Mouse (Mus musculus): ENCODE measurements around the gene Zfp988. TPM values are rescaled to one million over a fixed set of nuclear protein-coding genes. Genes with fewer than 3 reads are reported as not detected.
"Not testable (repeated sequence)": the region's sequence is repeated elsewhere in the genome, so short reads cannot be mapped to it uniquely, and the experiment has no call there.

The Zfp988 gene
- polyA plus RNA-seq, 1 experiment from 2014 or later, result 0.23 TPM

DNA sequence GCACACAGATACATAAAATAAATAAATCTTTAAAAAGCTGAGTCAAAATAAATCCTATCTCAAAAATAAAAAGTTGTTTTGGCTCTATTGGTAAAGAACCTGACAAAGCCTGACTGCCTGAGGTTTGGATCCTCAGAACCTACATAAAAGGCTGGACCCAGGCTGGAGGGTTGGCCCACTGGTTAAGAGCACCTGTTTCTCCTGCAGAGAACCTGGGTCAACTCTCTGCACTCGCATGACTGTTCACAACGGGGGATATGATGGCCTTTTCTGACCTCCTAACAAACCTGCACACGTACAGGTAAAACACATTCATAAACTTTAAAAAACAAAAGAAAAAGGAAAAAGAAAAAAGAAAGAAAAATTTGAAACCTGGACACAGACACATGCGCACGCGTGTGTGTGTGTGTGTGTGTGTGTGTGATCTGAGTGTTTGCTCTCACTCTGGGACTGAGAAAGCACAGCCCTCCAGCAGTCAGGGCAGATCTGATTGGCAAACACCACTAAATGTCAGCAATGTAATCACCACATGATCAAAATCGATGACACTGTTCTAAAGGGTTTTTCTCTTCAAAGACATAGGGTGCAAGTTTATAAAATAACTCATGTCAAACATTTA lies 34.2 kb downstream of the Zfp988 start:
- not testable (repeated sequence) for H3K27me3 ChIP-seq (ENCODE audit: control insufficient read depth, insufficient read depth, low read length); ATAC-seq (ENCODE audit: low read depth); H3K36me3 ChIP-seq (ENCODE audit: control insufficient read depth, insufficient read depth, low read length); H3K4me1 ChIP-seq (ENCODE audit: control insufficient read depth, insufficient read depth, low read length); H3K9ac ChIP-seq (replicated peaks; ENCODE audit: low read depth, low read length); H3K4me3 ChIP-seq (ENCODE audit: low read depth, low read length); H3K27ac ChIP-seq (ENCODE audit: low read depth, low read length); H3K4me2 ChIP-seq (ENCODE audit: low read depth, low read length)
- WGBS, result 73% methylated on average over 7 of the region's 7 CpGs
- H3K9me3 ChIP-seq (ENCODE audit: control insufficient read depth, low read length), result peaks cover 59% of the 10 kb centered on the region

DNA sequence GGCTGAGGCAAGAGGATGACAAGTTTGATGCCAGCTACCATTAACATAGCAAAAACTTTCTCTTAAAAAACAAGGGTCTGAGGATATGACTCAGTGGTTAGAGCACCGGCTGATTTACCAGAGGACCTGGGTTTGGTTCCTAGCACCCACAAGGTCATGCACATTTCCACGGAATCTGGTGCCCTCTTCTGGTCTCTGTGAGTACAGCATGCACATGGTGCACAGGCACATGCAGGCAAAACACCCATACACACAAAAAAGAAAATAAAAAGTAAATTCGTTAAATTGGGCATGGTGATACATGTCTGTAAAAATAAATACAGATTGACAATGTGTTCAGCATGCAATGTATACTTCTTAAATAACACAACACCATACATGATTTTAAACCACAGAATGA lies 34.8 kb downstream of the Zfp988 start:
- 64% methylated on average over 3 of the region's 3 CpGs for WGBS
- H3K9ac ChIP-seq (replicated peaks; ENCODE audit: low read depth, low read length); H3K4me3 ChIP-seq (ENCODE audit: low read depth, low read length); H3K36me3 ChIP-seq (ENCODE audit: control insufficient read depth, insufficient read depth, low read length); ATAC-seq (ENCODE audit: low read depth); H3K4me2 ChIP-seq (ENCODE audit: low read depth, low read length); H3K27ac ChIP-seq (ENCODE audit: low read depth, low read length); H3K27me3 ChIP-seq (ENCODE audit: control insufficient read depth, insufficient read depth, low read length); H3K4me1 ChIP-seq (ENCODE audit: control insufficient read depth, insufficient read depth, low read length): not testable (repeated sequence)
- peaks cover 55% of the 10 kb centered on the region for H3K9me3 ChIP-seq (ENCODE audit: control insufficient read depth, low read length)

GRCm38 (mm10) chr4:147340876-147341275 lies 35.4 kb downstream of the Zfp988 start:
- 88% methylated on average over 3 of the region's 3 CpGs for WGBS
- H3K9ac ChIP-seq (replicated peaks; ENCODE audit: low read depth, low read length); H3K4me2 ChIP-seq (ENCODE audit: low read depth, low read length); H3K4me3 ChIP-seq (ENCODE audit: low read depth, low read length); H3K4me1 ChIP-seq (ENCODE audit: control insufficient read depth, insufficient read depth, low read length); H3K27me3 ChIP-seq (ENCODE audit: control insufficient read depth, insufficient read depth, low read length); H3K36me3 ChIP-seq (ENCODE audit: control insufficient read depth, insufficient read depth, low read length); ATAC-seq (ENCODE audit: low read depth); H3K27ac ChIP-seq (ENCODE audit: low read depth, low read length): not testable (repeated sequence)
- peaks cover 49% of the 10 kb centered on the region for H3K9me3 ChIP-seq (ENCODE audit: control insufficient read depth, low read length)

- peaks cover 33% of the 10 kb centered on the region for H3K9me3 ChIP-seq (ENCODE audit: control insufficient read depth, low read length)
- H3K27me3 ChIP-seq (ENCODE audit: control insufficient read depth, insufficient read depth, low read length), result not testable (repeated sequence)
- WGBS, result 83% methylated on average over 6 of the region's 6 CpGs
Measured at GRCm38 (mm10) chr4:147343042-147343908, 37.8 kb downstream of the Zfp988 start.

DNA sequence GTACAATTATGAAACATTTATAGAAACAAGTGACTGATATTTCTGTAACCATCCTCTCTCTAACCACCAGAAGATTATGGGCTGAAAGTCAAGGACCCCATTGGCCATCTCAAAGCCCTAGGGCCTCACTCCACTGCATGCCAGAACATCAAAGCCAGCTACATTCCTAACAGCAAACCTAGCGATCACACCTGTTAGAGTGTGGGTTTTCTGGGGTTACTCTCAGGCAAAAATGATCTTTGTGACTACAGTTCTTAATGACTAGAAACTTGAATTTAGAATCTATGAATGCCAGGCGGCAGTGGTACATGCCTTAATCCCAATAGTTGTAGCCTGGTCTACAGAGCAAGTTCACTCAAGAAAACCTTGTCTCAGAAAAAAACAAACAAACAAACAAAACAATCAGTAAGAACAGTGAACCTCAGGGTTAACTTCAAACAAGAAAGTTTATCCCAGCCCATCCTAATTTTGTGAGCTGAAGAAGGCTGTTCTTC lies 39.6 kb downstream of the Zfp988 start:
- H3K9me3 ChIP-seq (ENCODE audit: control insufficient read depth, low read length), result peaks cover 37% of the 10 kb centered on the region
- WGBS, result 87% methylated on average over 2 of the region's 2 CpGs
- H3K27me3 ChIP-seq (ENCODE audit: control insufficient read depth, insufficient read depth, low read length); H3K4me3 ChIP-seq (ENCODE audit: low read depth, low read length); H3K4me1 ChIP-seq (ENCODE audit: control insufficient read depth, insufficient read depth, low read length); H3K36me3 ChIP-seq (ENCODE audit: control insufficient read depth, insufficient read depth, low read length); ATAC-seq (ENCODE audit: low read depth); H3K27ac ChIP-seq (ENCODE audit: low read depth, low read length); H3K9ac ChIP-seq (replicated peaks; ENCODE audit: low read depth, low read length); H3K4me2 ChIP-seq (ENCODE audit: low read depth, low read length): not testable (repeated sequence)

More at GRCm38 (mm10) chr4:147343042-147343908, 37.8 kb downstream of the Zfp988 start:
- not testable (repeated sequence) for H3K9ac ChIP-seq (replicated peaks; ENCODE audit: low read depth, low read length); H3K36me3 ChIP-seq (ENCODE audit: control insufficient read depth, insufficient read depth, low read length); H3K4me3 ChIP-seq (ENCODE audit: low read depth, low read length); H3K4me1 ChIP-seq (ENCODE audit: control insufficient read depth, insufficient read depth, low read length); H3K27ac ChIP-seq (ENCODE audit: low read depth, low read length); H3K4me2 ChIP-seq (ENCODE audit: low read depth, low read length)
- peak; percentile 77 for ATAC-seq (ENCODE audit: low read depth)

DNA sequence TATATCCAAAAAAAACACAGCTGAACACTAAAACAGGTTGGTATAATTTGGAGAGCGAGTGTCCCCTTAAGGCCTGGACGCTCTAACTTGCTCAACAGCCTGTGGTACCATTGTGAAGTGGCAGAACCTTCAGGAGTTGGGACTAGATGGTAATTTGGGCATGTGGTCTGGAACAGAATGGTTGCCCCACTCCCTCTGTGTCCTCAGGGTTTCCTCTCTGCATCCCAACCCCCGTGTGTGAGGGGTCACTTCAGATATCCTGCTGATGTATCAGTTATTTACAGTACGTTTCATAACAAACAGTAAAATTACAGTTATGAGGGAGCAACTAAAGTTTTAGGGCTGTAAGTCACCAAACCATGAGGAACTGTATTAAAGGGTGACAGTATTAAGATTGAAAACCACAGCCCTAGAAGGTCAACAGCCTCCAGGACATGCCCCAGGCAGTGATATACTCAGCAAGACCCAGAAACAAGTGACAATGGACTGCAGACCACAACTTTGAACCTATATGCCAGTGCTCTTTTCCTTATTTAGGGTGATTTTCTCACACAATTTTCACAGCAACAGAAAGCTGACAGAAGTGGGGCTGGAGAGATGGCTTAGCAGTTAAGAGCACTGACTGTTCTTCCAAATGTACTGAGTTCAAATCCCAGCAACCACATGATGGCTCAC lies 41.0 kb downstream of the Zfp988 start:
- 70% methylated on average over 4 of the region's 4 CpGs for WGBS

GRCm38 (mm10) chr4:147347300-147347699 lies 41.8 kb downstream of the Zfp988 start:
- H3K4me3 ChIP-seq (ENCODE audit: low read depth, low read length); H3K4me1 ChIP-seq (ENCODE audit: control insufficient read depth, insufficient read depth, low read length); H3K27ac ChIP-seq (ENCODE audit: low read depth, low read length); H3K36me3 ChIP-seq (ENCODE audit: control insufficient read depth, insufficient read depth, low read length); H3K4me2 ChIP-seq (ENCODE audit: low read depth, low read length); H3K9ac ChIP-seq (replicated peaks; ENCODE audit: low read depth, low read length); H3K27me3 ChIP-seq (ENCODE audit: control insufficient read depth, insufficient read depth, low read length); ATAC-seq (ENCODE audit: low read depth): not testable (repeated sequence)
- WGBS, result 61% methylated on average over 4 of the region's 4 CpGs
- peaks cover 36% of the 10 kb centered on the region for H3K9me3 ChIP-seq (ENCODE audit: control insufficient read depth, low read length)

More for the DNA sequence above, 41.0 kb downstream of the Zfp988 start:
- peaks cover 36% of the 10 kb centered on the region for H3K9me3 ChIP-seq (ENCODE audit: control insufficient read depth, low read length)
- H3K27ac ChIP-seq (ENCODE audit: low read depth, low read length); H3K4me2 ChIP-seq (ENCODE audit: low read depth, low read length); H3K4me3 ChIP-seq (ENCODE audit: low read depth, low read length); H3K4me1 ChIP-seq (ENCODE audit: control insufficient read depth, insufficient read depth, low read length); H3K9ac ChIP-seq (replicated peaks; ENCODE audit: low read depth, low read length); H3K36me3 ChIP-seq (ENCODE audit: control insufficient read depth, insufficient read depth, low read length); H3K27me3 ChIP-seq (ENCODE audit: control insufficient read depth, insufficient read depth, low read length); ATAC-seq (ENCODE audit: low read depth): not testable (repeated sequence)

DNA sequence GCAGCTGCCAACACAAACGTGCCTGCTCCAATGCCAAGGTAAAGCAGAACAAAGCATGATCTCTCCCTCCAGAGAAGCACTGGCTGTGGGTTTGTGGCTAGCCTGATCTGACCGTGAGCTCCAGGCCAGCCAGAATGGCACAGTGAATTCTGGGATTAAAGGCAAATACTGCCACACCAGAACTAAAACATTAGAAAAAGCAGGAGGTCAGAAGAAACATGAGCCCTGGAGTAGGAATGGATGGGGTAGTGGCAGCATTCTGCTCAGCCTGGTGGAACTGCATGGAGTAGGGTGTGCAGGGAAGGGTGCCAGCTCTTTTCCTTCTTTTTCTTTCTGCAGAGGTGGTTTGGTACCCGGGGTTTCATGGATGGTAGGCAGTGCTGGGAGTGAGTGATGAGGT lies 42.4 kb downstream of the Zfp988 start:
- not testable (repeated sequence) for H3K36me3 ChIP-seq (ENCODE audit: control insufficient read depth, insufficient read depth, low read length); H3K27me3 ChIP-seq (ENCODE audit: control insufficient read depth, insufficient read depth, low read length); H3K27ac ChIP-seq (ENCODE audit: low read depth, low read length); H3K4me1 ChIP-seq (ENCODE audit: control insufficient read depth, insufficient read depth, low read length); ATAC-seq (ENCODE audit: low read depth); H3K4me2 ChIP-seq (ENCODE audit: low read depth, low read length); H3K4me3 ChIP-seq (ENCODE audit: low read depth, low read length); H3K9ac ChIP-seq (replicated peaks; ENCODE audit: low read depth, low read length)
- peaks cover 36% of the 10 kb centered on the region for H3K9me3 ChIP-seq (ENCODE audit: control insufficient read depth, low read length)
- 72% methylated on average over 1 of the region's 3 CpGs for WGBS

GRCm38 (mm10) chr4:147348401-147348800 lies 42.9 kb downstream of the Zfp988 start:
- not testable (repeated sequence) for H3K27me3 ChIP-seq (ENCODE audit: control insufficient read depth, insufficient read depth, low read length); H3K36me3 ChIP-seq (ENCODE audit: control insufficient read depth, insufficient read depth, low read length); H3K27ac ChIP-seq (ENCODE audit: low read depth, low read length); ATAC-seq (ENCODE audit: low read depth); H3K4me2 ChIP-seq (ENCODE audit: low read depth, low read length); H3K4me3 ChIP-seq (ENCODE audit: low read depth, low read length); H3K4me1 ChIP-seq (ENCODE audit: control insufficient read depth, insufficient read depth, low read length); H3K9ac ChIP-seq (replicated peaks; ENCODE audit: low read depth, low read length)
- H3K9me3 ChIP-seq (ENCODE audit: control insufficient read depth, low read length), result peaks cover 32% of the 10 kb centered on the region
- whole genome bisulfite sequencing, result 83% methylated on average over 2 of the region's 2 CpGs

All from neural tube, embryonic 14.5 days (tissue).